Mouse (Mus musculus) spleen, adult 2 months (tissue): Measurements from ENCODE around the gene Grm3. TPM values are rescaled to one million over a fixed set of nuclear protein-coding genes. Genes with fewer than 3 reads are reported as not detected.

Experiments used
- DNase-seq, 2 experiments: peaks; one replicate each; pipeline versions ENCODE4 v3.0.0 to v3.0.0-alpha.2; 2012 to 2021; ENCODE audit warnings: low spot score in 2 of 2, low read depth in 1 of 2
- H3K27ac ChIP-seq: fragments of 200-500 bp; 2 replicates; pipeline ENCODE4 v1.5.1; 2012; ENCODE audit warnings: low read length, inconsistent platforms; ENCODE audit not compliant: insufficient read depth
- H3K27me3 ChIP-seq: fragments of 200-500 bp; 2 replicates; pipeline ENCODE4 v1.6.1; 2012; ENCODE audit warnings: mild to moderate bottlenecking, moderate library complexity, low read length, inconsistent platforms; ENCODE audit not compliant: control insufficient read depth, insufficient read depth
- H3K36me3 ChIP-seq: fragments of 200-500 bp; 2 replicates; pipeline ENCODE4 v1.6.1; 2012; ENCODE audit warnings: mild to moderate bottlenecking, low read length, inconsistent platforms; ENCODE audit not compliant: control insufficient read depth, insufficient read depth
- H3K4me1 ChIP-seq: fragments of 200-500 bp; 2 replicates; pipeline ENCODE4 v1.6.1; 2011; ENCODE audit warnings: inconsistent platforms; ENCODE audit not compliant: control insufficient read depth, insufficient read depth, insufficient read length
- H3K4me3 ChIP-seq: fragments of 200-500 bp; 2 replicates; pipeline ENCODE4 v1.5.1; 2011; ENCODE audit warnings: mild to moderate bottlenecking, inconsistent platforms; ENCODE audit not compliant: insufficient read depth, insufficient read length; ENCODE audit errors: extremely low read depth
- CTCF ChIP-seq: fragments of 200-500 bp; IDR thresholded peaks from 2 replicates; pipeline ENCODE4 v1.5.1; 2011; ENCODE audit warnings: mild to moderate bottlenecking, inconsistent platforms; ENCODE audit not compliant: insufficient read depth, insufficient read length, insufficient replicate concordance; ENCODE audit errors: extremely low read depth
- POLR2A ChIP-seq: fragments of 200-500 bp; IDR thresholded peaks from 2 replicates; pipeline ENCODE4 v1.6.1; 2011; ENCODE audit warnings: low read depth, low read length, inconsistent platforms
- WGBS: fragments of 180-500 bp; shearing (Covaris S2); methylation state at CpG from one replicate; pipeline ENCODE4 v1.1.7; 2018; 5-methylcytosine and 5-hydroxymethylcytosine counted together
- polyA plus RNA-seq: library from polyadenylated mRNA; depleted of rRNA; stranded (reverse); fragments of >200 nt; gene quantifications from 2 replicates; pipeline ENCODE4 v1.2.3, GENCODE M21; 2012

Gene Grm3
- polyA plus RNA-seq, 1 experiment, result not detected

DNA sequence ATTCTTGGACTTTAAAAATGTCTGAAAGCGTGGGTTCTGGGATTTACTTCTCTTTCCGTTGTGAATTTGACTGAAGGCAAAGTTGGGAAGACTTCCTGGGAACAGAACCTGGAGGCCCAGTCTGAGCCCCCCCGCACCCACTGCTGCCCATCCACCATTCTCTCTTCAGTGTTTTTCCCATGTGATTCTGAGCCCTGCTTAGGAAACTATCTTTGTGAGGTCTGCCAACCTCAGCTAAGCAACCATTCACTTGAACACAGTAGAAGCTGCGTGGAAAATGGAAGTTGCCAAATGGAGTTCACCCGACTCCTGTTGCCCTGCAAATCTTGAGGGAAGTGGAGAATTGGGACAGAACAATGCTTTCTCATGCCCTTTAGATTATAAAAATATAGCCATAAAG lies 8.7 kb downstream of the Grm3 start:
- Histone ChIP-seq H3K27ac (no peak overlapping the region), H3K4me3 (no peak overlapping the region), H3K4me1 (no peaks in the 10 kb centered on the region), H3K36me3 (no peaks in the 10 kb centered on the region), H3K27me3 (no peaks in the 10 kb centered on the region)
- TF ChIP-seq POLR2A (no peak), CTCF (no peak)
- no peak for DNase-seq
- 88% methylated on average over 5 of the region's 5 CpGs for WGBS

DNA sequence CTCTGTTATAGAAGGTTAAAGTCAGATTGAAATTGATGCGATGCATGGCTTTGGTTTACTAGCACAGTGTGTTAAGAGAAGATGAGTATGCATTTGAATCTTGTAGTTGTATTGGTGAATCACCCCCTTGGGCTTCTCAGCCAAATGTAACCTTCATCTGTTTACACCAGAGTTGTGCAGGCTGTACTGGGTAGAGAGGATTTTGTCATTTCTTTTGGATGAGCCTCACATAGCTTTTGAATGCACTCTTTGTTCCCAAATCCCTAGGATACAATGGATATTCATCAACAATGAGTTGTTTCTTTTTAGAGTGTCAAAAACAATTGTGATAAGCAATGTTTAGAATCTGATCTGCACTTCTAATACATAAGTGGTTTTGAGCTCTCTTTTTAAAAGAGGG lies 17.9 kb downstream of the Grm3 start:
- WGBS, result 92% methylated on average over 1 of the region's 1 CpGs
- no peaks in the 10 kb centered on the region for H3K27me3 ChIP-seq
- TF ChIP-seq POLR2A (no peak), CTCF (no peak)

GRCm38 (mm10) chr5:9703385-9704009 lies 21.5 kb downstream of the Grm3 start:
- no peak overlapping the region for H3K27ac ChIP-seq
- 59% methylated on average over 3 of the region's 3 CpGs for WGBS
- DNase-seq, result no peak

More for the DNA sequence above, 17.9 kb downstream of the Grm3 start:
- Histone ChIP-seq H3K36me3 (no peaks in the 10 kb centered on the region), H3K27ac (no peak overlapping the region), H3K4me1 (no peaks in the 10 kb centered on the region), H3K4me3 (no peak overlapping the region)
- DNase-seq, result no peak

GRCm38 (mm10) chr5:9702656-9703384 lies 22.1 kb downstream of the Grm3 start:
- WGBS, result 10% methylated on average over 3 of the region's 3 CpGs
- no peaks in the 10 kb centered on the region for H3K4me1 ChIP-seq
- no peak overlapping the region for H3K4me3 ChIP-seq
- no peak for DNase-seq
- no peaks in the 10 kb centered on the region for H3K27me3 ChIP-seq
- no peak overlapping the region for H3K27ac ChIP-seq
- no peak for TF ChIP-seq CTCF
- no peak for TF ChIP-seq POLR2A
- H3K36me3 ChIP-seq, result no peaks in the 10 kb centered on the region

More at GRCm38 (mm10) chr5:9703385-9704009, 21.5 kb downstream of the Grm3 start:
- Histone ChIP-seq H3K4me3 (no peak overlapping the region), H3K36me3 (no peaks in the 10 kb centered on the region), H3K4me1 (no peaks in the 10 kb centered on the region), H3K27me3 (no peaks in the 10 kb centered on the region)
- TF ChIP-seq POLR2A, result no peak
- TF ChIP-seq CTCF, result no peak

GRCm38 (mm10) chr5:9692333-9692732 lies 32.6 kb downstream of the Grm3 start:
- no peak for TF ChIP-seq CTCF
- no peak for TF ChIP-seq POLR2A
- WGBS, result 86% methylated on average over 1 of the region's 1 CpGs
- no peak overlapping the region for H3K27ac ChIP-seq
- H3K4me3 ChIP-seq, result no peak overlapping the region
- no peaks in the 10 kb centered on the region for H3K36me3 ChIP-seq
- DNase-seq, result no peak
- no peaks in the 10 kb centered on the region for H3K4me1 ChIP-seq
- H3K27me3 ChIP-seq, result no peaks in the 10 kb centered on the region

DNA sequence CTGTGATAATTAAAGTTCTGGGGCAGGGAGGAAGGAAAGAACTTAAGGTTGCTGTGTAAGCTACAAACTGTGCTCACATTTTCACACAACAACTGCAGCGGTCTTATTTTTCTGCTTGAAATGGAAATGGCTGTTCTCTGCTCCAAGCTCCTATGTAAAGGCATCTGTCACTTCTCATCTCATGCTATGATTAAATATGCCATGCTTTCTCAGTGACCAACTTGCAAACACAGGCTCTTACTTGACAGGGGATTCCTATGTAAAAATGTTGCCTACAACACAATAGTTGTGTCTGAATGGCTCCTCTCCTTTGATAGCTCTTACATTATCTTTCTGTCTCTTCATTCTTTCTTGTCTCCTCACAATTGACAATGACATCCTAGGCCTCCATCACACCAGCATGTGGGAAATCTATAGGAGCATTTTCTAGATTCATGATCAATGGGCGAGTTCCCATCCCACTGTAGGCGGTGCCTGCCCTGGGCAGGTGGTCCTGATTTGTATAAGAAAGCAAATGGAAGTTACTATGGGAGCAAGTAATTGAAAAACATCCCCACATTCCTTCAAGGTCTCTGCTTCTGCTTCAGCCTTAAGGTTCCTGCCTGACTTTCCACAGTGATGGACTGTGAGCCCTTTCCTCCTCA lies 34.2 kb downstream of the Grm3 start:
- Histone ChIP-seq H3K36me3 (no peaks in the 10 kb centered on the region), H3K4me1 (no peaks in the 10 kb centered on the region), H3K27me3 (no peaks in the 10 kb centered on the region), H3K27ac (no peak overlapping the region), H3K4me3 (no peak overlapping the region)
- no peak for DNase-seq
- no peak for TF ChIP-seq CTCF
- WGBS, result 67% methylated on average over 3 of the region's 3 CpGs

GRCm38 (mm10) chr5:9690192-9690591 lies 34.8 kb downstream of the Grm3 start:
- Histone ChIP-seq H3K4me1 (no peaks in the 10 kb centered on the region), H3K27ac (no peak overlapping the region), H3K27me3 (no peaks in the 10 kb centered on the region), H3K36me3 (no peaks in the 10 kb centered on the region), H3K4me3 (no peak overlapping the region)
- WGBS, result 33% methylated on average over 1 of the region's 1 CpGs
- TF ChIP-seq POLR2A (no peak), CTCF (no peak)
- DNase-seq, result no peak
